Mouse (Mus musculus): ENCODE measurements at regions not wholly inside any gene's neighbourhood (a gene's known extent, or its start where the extent isn't known, plus 50 kb on each side); places are given as distances from the start of the nearest gene placed in this dataset.

DNA sequence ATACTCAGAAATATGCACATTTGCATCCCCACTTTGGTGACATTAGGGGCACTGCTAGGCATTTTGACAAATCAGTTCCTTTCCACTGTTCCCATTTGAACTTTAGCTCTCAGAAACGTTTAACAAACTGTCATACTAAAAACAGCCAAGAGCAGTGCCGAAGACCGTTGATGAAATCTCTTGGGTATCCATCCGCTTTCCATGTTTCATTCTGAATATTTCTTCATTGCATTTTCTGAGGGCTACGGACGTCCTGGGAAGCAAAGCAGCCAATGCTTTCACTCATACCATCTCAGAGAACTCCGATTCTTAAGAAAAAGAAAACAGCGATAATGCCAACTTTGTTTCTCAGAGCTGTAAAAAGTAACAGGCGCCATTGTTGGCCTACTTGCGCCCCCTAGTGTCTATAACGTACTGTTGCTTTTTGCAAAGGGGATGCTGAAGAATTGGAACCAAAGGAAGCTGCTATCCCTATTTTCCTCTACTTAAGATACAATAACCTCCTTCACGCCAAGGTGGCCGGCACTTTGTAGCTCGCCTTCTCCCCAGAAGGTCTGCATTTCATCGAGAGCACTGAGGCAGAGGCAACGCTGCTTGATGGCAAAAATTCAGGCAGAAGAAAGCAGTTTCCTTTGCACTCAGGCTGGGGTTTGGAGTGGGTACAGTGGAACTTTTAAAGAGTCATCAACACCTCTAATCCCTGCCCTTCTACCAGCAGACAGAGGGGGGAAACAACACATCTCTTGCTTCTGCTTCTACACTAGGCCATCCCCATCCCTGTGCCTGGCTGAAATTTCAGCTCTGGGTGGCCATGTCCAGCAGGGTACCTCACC lies 163.1 kb upstream of the Spred2 start:
- no peak for TF ChIP-seq CTCF (IDR thresholded peaks at IDR 0.05; ENCODE audit: borderline replicate concordance, insufficient read depth, low read length)
- no peak for TF ChIP-seq POLR2A (IDR thresholded peaks at IDR 0.05; ENCODE audit: low read depth, low read length)
- no peaks in the 10 kb centered on the region for H3K4me1 ChIP-seq (ENCODE audit: control insufficient read depth, insufficient read depth, low read length)
- peak overlapping the region; percentile 45 for H3K4me3 ChIP-seq (ENCODE audit: insufficient read depth, low read length)
- peak overlapping the region; percentile 36; the same call in 1 of the 2 replicates for H3K27ac ChIP-seq (ENCODE audit: insufficient read depth, low read length)

DNA sequence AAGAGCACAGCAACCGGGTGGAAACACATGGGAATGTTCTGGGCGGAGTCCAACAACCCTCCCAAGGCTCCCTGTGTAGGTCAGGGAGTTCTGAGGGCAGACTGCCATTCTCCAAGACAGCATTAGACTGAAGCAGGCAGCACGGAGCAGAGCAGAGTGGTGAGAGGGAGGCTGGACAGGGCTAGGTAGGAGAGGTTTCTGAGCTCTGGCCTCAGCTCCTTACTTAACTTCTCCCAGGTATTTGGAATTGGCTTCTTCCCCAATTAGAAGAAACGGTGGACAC lies 162.5 kb upstream of the Spred2 start:
- Histone ChIP-seq H3K4me3 (ENCODE audit: insufficient read depth, low read length) (no peak overlapping the region), H3K4me1 (ENCODE audit: control insufficient read depth, insufficient read depth, low read length) (no peaks in the 10 kb centered on the region), H3K27ac (ENCODE audit: insufficient read depth, low read length) (no peak overlapping the region)
- TF ChIP-seq POLR2A (IDR thresholded peaks at IDR 0.05; ENCODE audit: low read depth, low read length) (no peak), CTCF (IDR thresholded peaks at IDR 0.05; ENCODE audit: borderline replicate concordance, insufficient read depth, low read length) (no peak)

- H3K4me1 ChIP-seq (ENCODE audit: control insufficient read depth, insufficient read depth, low read length) = no peaks in the 10 kb centered on the region
- no peak overlapping the region for H3K27ac ChIP-seq (ENCODE audit: insufficient read depth, low read length)
- no peak overlapping the region for H3K4me3 ChIP-seq (ENCODE audit: insufficient read depth, low read length)
- TF ChIP-seq POLR2A (IDR thresholded peaks at IDR 0.05; ENCODE audit: low read depth, low read length) (no peak), CTCF (IDR thresholded peaks at IDR 0.05; ENCODE audit: borderline replicate concordance, insufficient read depth, low read length) (no peak)
Measured at GRCm38 (mm10) chr11:19767316-19767715, 156.9 kb upstream of the Spred2 start.

DNA sequence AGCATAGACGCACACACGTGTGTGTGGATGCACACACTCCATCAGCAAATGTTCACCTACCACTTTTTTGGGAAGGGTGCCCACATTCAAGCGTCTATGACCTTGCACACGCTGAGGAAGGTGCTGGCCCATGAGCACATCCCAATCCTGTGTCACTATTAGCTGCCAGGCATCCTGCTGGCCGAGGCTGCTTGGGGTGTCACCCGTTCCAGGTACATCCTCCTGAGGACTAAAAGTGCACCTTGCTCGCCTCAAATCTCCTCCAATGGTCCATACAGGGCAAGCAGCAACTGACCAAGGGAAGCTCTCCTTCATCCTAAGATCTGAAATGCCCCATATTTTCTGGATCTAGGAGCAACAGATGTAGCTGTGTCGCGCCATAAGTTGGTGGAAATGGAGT lies 156.3 kb upstream of the Spred2 start:
- TF ChIP-seq CTCF (IDR thresholded peaks at IDR 0.05; ENCODE audit: borderline replicate concordance, insufficient read depth, low read length) (no peak), POLR2A (IDR thresholded peaks at IDR 0.05; ENCODE audit: low read depth, low read length) (no peak)
- Histone ChIP-seq H3K4me1 (ENCODE audit: control insufficient read depth, insufficient read depth, low read length) (no peaks in the 10 kb centered on the region), H3K27ac (ENCODE audit: insufficient read depth, low read length) (no peak overlapping the region), H3K4me3 (ENCODE audit: insufficient read depth, low read length) (no peak overlapping the region)

DNA sequence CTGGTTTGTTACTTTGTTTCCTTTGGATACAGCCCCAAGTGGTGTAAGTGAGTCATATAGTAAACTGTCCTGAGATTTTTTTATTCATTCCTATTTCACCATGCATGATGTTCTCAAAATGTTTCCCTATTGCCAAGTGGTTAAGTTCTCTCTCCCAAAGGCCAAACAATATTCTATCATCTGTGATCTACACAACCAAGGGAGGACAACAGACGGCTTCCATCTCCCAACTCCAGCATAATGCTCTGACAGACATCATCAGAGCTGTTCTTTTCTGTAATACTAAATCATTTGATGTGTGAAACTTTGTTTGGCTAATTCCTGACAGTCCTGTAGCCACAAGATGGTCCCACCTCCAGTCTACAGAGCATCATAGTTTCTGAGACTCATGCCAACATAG lies 155.2 kb upstream of the Spred2 start:
- H3K4me1 ChIP-seq (ENCODE audit: control insufficient read depth, insufficient read depth, low read length) = no peaks in the 10 kb centered on the region
- no peak overlapping the region for H3K27ac ChIP-seq (ENCODE audit: insufficient read depth, low read length)
- no peak for TF ChIP-seq CTCF (IDR thresholded peaks at IDR 0.05; ENCODE audit: borderline replicate concordance, insufficient read depth, low read length)
- TF ChIP-seq POLR2A (IDR thresholded peaks at IDR 0.05; ENCODE audit: low read depth, low read length) = no peak

GRCm38 (mm10) chr11:19774010-19774409 lies 150.2 kb upstream of the Spred2 start:
- no peak overlapping the region for H3K4me3 ChIP-seq (ENCODE audit: insufficient read depth, low read length)
- TF ChIP-seq POLR2A (IDR thresholded peaks at IDR 0.05; ENCODE audit: low read depth, low read length) (no peak), CTCF (IDR thresholded peaks at IDR 0.05; ENCODE audit: borderline replicate concordance, insufficient read depth, low read length) (no peak)
- no peaks in the 10 kb centered on the region for H3K4me1 ChIP-seq (ENCODE audit: control insufficient read depth, insufficient read depth, low read length)
- no peak overlapping the region for H3K27ac ChIP-seq (ENCODE audit: insufficient read depth, low read length)

More for the DNA sequence above, 155.2 kb upstream of the Spred2 start:
- no peak overlapping the region for H3K4me3 ChIP-seq (ENCODE audit: insufficient read depth, low read length)

DNA sequence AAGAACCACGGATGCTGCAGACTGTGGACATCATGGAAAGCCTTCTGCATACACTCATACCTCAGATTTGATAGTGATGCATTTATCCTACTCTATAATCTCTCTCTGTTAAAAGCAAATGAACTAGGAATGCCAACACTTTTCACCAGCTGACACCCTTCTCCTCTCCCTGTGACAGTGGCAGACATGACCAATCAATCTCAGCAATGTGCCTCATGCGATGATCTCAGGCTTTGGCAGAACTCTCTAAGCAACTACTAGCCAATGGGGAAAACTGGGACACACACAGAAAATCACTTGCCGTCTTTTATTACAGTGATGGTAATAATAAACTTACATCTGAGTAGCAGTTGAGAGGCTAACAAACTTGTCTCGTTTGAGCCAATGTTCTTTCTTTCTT lies 148.4 kb upstream of the Spred2 start:
- Histone ChIP-seq H3K4me1 (ENCODE audit: control insufficient read depth, insufficient read depth, low read length) (no peaks in the 10 kb centered on the region), H3K27ac (ENCODE audit: insufficient read depth, low read length) (no peak overlapping the region), H3K4me3 (ENCODE audit: insufficient read depth, low read length) (no peak overlapping the region)
- no peak for TF ChIP-seq CTCF (IDR thresholded peaks at IDR 0.05; ENCODE audit: borderline replicate concordance, insufficient read depth, low read length)
- no peak for TF ChIP-seq POLR2A (IDR thresholded peaks at IDR 0.05; ENCODE audit: low read depth, low read length)

DNA sequence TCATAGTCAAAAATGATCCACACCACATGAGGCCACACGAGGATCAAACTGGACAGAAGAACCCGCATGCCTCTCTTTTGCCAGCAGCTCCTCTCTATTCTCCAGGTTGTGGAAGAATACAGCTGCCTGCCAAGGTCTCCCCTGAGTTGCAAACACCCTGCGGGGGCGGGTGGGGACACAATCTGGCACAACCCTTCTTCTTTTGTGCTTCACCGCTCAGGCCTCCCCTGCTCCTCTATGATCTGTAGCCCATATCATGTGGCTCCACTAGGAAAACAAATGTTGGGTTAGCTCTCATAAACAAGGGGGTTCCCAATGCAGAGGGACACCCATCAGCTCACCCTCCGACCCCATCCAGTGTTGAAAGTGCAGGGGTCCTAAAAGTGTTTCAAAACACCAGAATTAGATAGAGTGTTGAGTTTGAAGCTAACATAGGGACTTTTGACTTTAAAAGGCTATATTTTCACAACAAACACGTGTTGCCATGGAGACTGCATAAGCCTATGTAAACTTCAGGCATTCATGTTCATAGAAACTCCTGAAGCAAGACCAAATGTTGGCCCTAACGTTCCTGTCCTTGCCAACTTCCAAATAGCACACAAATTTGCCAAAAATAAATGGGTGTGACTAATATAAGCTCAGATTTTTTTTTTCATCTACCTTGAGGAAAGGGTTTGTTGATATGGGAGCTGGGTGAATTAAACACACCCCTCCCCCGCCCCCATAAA lies 147.5 kb upstream of the Spred2 start:
- Histone ChIP-seq H3K4me3 (ENCODE audit: insufficient read depth, low read length) (no peak overlapping the region), H3K27ac (ENCODE audit: insufficient read depth, low read length) (no peak overlapping the region), H3K4me1 (ENCODE audit: control insufficient read depth, insufficient read depth, low read length) (no peaks in the 10 kb centered on the region)
- TF ChIP-seq POLR2A (IDR thresholded peaks at IDR 0.05; ENCODE audit: low read depth, low read length) (no peak), CTCF (IDR thresholded peaks at IDR 0.05; ENCODE audit: borderline replicate concordance, insufficient read depth, low read length) (no peak)

GRCm38 (mm10) chr11:19778191-19778590 lies 146.0 kb upstream of the Spred2 start:
- no peak for TF ChIP-seq CTCF (IDR thresholded peaks at IDR 0.05; ENCODE audit: borderline replicate concordance, insufficient read depth, low read length)
- no peak for TF ChIP-seq POLR2A (IDR thresholded peaks at IDR 0.05; ENCODE audit: low read depth, low read length)
- Histone ChIP-seq H3K4me1 (ENCODE audit: control insufficient read depth, insufficient read depth, low read length) (no peaks in the 10 kb centered on the region), H3K4me3 (ENCODE audit: insufficient read depth, low read length) (no peak overlapping the region), H3K27ac (ENCODE audit: insufficient read depth, low read length) (no peak overlapping the region)

DNA sequence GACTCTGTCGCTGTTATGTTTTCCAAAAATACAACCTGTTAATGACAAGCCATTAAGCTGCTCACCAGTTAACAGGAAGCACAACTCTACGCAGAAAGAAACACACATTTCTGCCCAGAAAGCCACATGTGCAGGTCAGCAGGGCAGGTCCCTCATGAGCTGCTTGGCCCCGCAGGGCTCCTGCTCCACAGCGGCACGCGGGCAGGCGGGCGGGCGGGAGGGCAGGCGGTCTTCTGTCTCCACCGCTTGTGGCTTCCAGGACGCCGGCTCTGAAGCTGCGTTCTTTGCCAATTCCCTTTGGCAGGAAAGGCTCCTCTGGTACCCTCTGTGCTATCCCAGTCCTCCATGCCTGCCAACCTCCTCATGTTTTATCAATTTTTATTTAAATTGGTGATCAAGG lies 139.1 kb upstream of the Spred2 start:
- TF ChIP-seq CTCF (IDR thresholded peaks at IDR 0.05; ENCODE audit: borderline replicate concordance, insufficient read depth, low read length) (no peak), POLR2A (IDR thresholded peaks at IDR 0.05; ENCODE audit: low read depth, low read length) (no peak)
- H3K4me3 ChIP-seq (ENCODE audit: insufficient read depth, low read length) = no peak overlapping the region
- no peak overlapping the region for H3K27ac ChIP-seq (ENCODE audit: insufficient read depth, low read length)
- no peaks in the 10 kb centered on the region for H3K4me1 ChIP-seq (ENCODE audit: control insufficient read depth, insufficient read depth, low read length)

All from embryonic fibroblast, embryonic 13.5 days (primary cell).